Mouse (Mus musculus): ENCODE results near the gene Mt1. TPM values are rescaled to one million over a fixed set of nuclear protein-coding genes. Genes with fewer than 3 reads are reported as not detected.

Mt1 gene
- polyA plus RNA-seq, 1 experiment from 2014 or later = 131 TPM

- ChIA-PET POLR2A (no interaction called here), CTCF (interaction anchor here (2.2 to 3.5 kb wide), 4 partner anchors 9 to 17 kb away, joined by 8 to 15 read pairs (median 11); no protein-coding TSS in a partner anchor)
Measured at GRCm38 (mm10) chr8:94184357-94184843, 5.5 kb downstream of the Mt1 start.

GRCm38 (mm10) chr8:94185791-94186190, 6.9 kb downstream of the Mt1 start:
- DNase-seq (ENCODE audit: low read depth, low spot score) = no peak
- ChIA-PET CTCF (interaction anchor here (1.3 to 3.0 kb wide), 3 partner anchors 13 to 129 kb away, joined by 4 to 11 read pairs (median 10); no protein-coding TSS in a partner anchor), POLR2A (no interaction called here)
- no peaks in the 10 kb centered on the region for H3K27me3 ChIP-seq
- no peak for ATAC-seq
- in situ Hi-C loops (cut with MboI; ENCODE audit: low pct_unique_long_range_greater_than_20kb) = no loop called here
- TF ChIP-seq CTCF (IDR thresholded peaks at IDR 0.05) = no peak

More at GRCm38 (mm10) chr8:94184357-94184843, 5.5 kb downstream of the Mt1 start:
- DNase-seq (ENCODE audit: low read depth, low spot score) (no peak), ATAC-seq (no peak)
- in situ Hi-C loops (cut with MboI; ENCODE audit: low pct_unique_long_range_greater_than_20kb) = no loop called here
- no peak for TF ChIP-seq CTCF (IDR thresholded peaks at IDR 0.05)
- no peaks in the 10 kb centered on the region for H3K27me3 ChIP-seq

- H3K27me3 ChIP-seq = no peaks in the 10 kb centered on the region
- no peak for DNase-seq (ENCODE audit: low read depth, low spot score)
- POLR2A ChIA-PET = no interaction called here
- no peak for ATAC-seq
- in situ Hi-C loops (cut with MboI; ENCODE audit: low pct_unique_long_range_greater_than_20kb) = no loop called here
- TF ChIP-seq CTCF (IDR thresholded peaks at IDR 0.05) = peak; percentile 44
- CTCF ChIA-PET = interaction anchor here (0.8 to 3.0 kb wide), 5 partner anchors 12 to 129 kb away, joined by 3 to 11 read pairs (median 4); no protein-coding TSS in a partner anchor
Measured at GRCm38 (mm10) chr8:94186542-94186941, 7.7 kb downstream of the Mt1 start.

GRCm38 (mm10) chr8:94187290-94188002, 8.6 kb downstream of the Mt1 start:
- ChIA-PET POLR2A (no interaction called here), CTCF (interaction anchor here (0.8 to 3.0 kb wide), 4 partner anchors 11 to 117 kb away, joined by 3 to 11 read pairs (median 6); no protein-coding TSS in a partner anchor)
- in situ Hi-C loops (cut with MboI; ENCODE audit: low pct_unique_long_range_greater_than_20kb) = no loop called here
- ATAC-seq (no peak), DNase-seq (ENCODE audit: low read depth, low spot score) (no peak)
- no peaks in the 10 kb centered on the region for H3K27me3 ChIP-seq
- TF ChIP-seq CTCF (IDR thresholded peaks at IDR 0.05) = no peak

- CTCF ChIA-PET = interaction anchor here (2.4 kb wide), 1 partner anchor 10 kb away, joined by 8 read pairs; no protein-coding TSS in a partner anchor
- in situ Hi-C loops (cut with MboI; ENCODE audit: low pct_unique_long_range_greater_than_20kb) = no loop called here
- no peak for TF ChIP-seq CTCF (IDR thresholded peaks at IDR 0.05)
- DNase-seq (ENCODE audit: low read depth, low spot score) = no peak
- no peak for ATAC-seq
- POLR2A ChIA-PET = no interaction called here
- no peaks in the 10 kb centered on the region for H3K27me3 ChIP-seq
Measured at GRCm38 (mm10) chr8:94189275-94190031, 10.6 kb downstream of the Mt1 start.

- POLR2A ChIA-PET = no interaction called here
- H3K27me3 ChIP-seq = no peaks in the 10 kb centered on the region
- CTCF ChIA-PET = interaction anchor here (1.2 to 2.4 kb wide), 3 partner anchors 8 to 18 kb away, joined by 4 to 8 read pairs (median 4); no protein-coding TSS in a partner anchor
- ATAC-seq (no peak), DNase-seq (ENCODE audit: low read depth, low spot score) (no peak)
- TF ChIP-seq CTCF (IDR thresholded peaks at IDR 0.05) = no peak
- in situ Hi-C loops (cut with MboI; ENCODE audit: low pct_unique_long_range_greater_than_20kb) = no loop called here
Measured at GRCm38 (mm10) chr8:94191101-94191691, 12.3 kb downstream of the Mt1 start.

GRCm38 (mm10) chr8:94192926-94193325, 14.0 kb downstream of the Mt1 start:
- peak; percentile 15 for ATAC-seq
- CTCF ChIA-PET = interaction anchor here (1.0 to 2.7 kb wide), 3 partner anchors 9 to 26 kb away, joined by 3 to 15 read pairs (median 4); no protein-coding TSS in a partner anchor

GRCm38 (mm10) chr8:94194591-94195223, 15.8 kb downstream of the Mt1 start:
- no peak for DNase-seq (ENCODE audit: low read depth, low spot score)
- ChIA-PET CTCF (interaction anchor here (1.1 to 2.7 kb wide), 2 partner anchors 11 to 28 kb away, joined by 3 to 15 read pairs; no protein-coding TSS in a partner anchor), POLR2A (interaction anchor here (1.2 to 1.6 kb wide), 2 partner anchors 16 to 23 kb away, joined by 4 read pairs; partner anchors contain the start of gene Mt1)
- in situ Hi-C loops (cut with MboI; ENCODE audit: low pct_unique_long_range_greater_than_20kb) = no loop called here
- no peak for ATAC-seq
- TF ChIP-seq CTCF (IDR thresholded peaks at IDR 0.05) = no peak
- no peaks in the 10 kb centered on the region for H3K27me3 ChIP-seq

More at GRCm38 (mm10) chr8:94192926-94193325, 14.0 kb downstream of the Mt1 start:
- no peak for TF ChIP-seq CTCF (IDR thresholded peaks at IDR 0.05)
- in situ Hi-C loops (cut with MboI; ENCODE audit: low pct_unique_long_range_greater_than_20kb) = no loop called here
- POLR2A ChIA-PET = no interaction called here
- DNase-seq (ENCODE audit: low read depth, low spot score) = no peak
- H3K27me3 ChIP-seq = no peaks in the 10 kb centered on the region

- DNase-seq (ENCODE audit: low read depth, low spot score) = no peak
- ChIA-PET POLR2A (interaction anchor here (0.6 to 0.8 kb wide), 2 partner anchors 38 to 101 kb away, joined by 3 to 6 read pairs; partner anchors contain the start of gene Bbs2), CTCF (interaction anchor here (0.7 to 3.7 kb wide), 22 partner anchors 9 to 607 kb away, joined by 3 to 69 read pairs (median 7); partner anchors contain the start of genes Bbs2, Mt1 and Nup93)
- no peaks in the 10 kb centered on the region for H3K27me3 ChIP-seq
- TF ChIP-seq CTCF (IDR thresholded peaks at IDR 0.05) = peak; percentile 85
- ATAC-seq = peak; percentile 57
- in situ Hi-C loops (cut with MboI; ENCODE audit: low pct_unique_long_range_greater_than_20kb) = no loop called here
Measured at GRCm38 (mm10) chr8:94199202-94199869, 20.5 kb downstream of the Mt1 start.
